Mouse (Mus musculus) ovary, postnatal 10 days (tissue): Measurements from ENCODE around the gene Ssbp3.

Experiments used
- DNase-seq: peaks from one replicate; pipeline ENCODE4 v3.0.0; 2022; ENCODE audit warnings: low spot score

Ssbp3 gene

DNA sequence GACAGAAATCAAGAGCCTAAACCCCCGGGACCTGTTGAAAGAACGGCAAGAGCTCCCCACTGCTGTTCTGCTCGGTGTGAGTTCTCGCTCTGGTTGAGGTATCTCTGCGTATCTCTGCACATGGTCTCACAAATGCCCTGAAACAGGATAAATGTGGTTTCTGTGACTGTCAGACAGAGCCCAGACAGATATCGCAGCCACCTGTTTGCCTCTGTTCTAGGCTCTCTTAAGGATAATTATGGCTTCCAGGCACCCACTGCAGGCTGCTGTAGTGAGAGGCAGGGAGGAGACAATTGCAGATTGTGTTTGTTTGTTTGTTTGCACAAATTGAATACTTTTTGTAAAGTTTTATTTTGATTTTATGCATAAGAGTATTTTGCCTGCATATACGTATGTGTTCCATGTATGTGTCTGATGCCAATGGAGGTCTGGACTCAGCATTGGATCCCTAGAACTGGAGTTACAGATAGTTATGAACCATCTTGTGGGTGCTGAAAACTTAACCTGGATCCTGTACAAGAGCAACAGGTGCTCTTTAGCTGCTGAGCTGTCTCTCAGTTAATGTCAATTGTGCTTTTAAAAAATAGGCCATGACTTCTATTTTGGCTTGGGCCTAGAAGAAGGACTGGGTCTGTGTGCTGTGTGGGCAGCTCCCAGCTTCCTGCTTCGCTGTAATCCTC, 101.0 kb downstream of the Ssbp3 start:
- DNase-seq, result no peak

DNA sequence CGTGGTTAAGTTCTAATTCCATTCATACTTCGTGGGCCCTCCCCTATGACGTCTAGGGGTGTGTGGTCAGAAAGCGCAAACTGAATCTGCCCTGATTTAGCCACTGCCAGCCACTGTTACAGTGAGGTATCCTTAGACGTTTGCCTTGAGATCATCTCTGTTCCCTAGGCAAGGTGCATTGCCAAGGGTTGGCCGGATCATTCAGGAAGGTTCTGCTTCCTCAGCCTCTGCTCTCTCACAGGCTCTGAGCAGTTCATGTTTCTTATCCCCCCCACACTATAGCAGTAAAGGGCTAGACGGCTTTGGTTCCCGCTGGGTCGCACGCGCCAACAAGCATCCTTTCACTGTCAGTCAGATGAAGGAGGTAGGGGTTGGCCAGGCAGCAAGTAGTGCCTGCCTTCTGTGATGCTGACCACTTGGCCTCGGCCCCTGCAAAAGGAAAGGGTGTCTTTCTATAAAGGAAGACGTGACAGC, 101.5 kb downstream of the Ssbp3 start:
- DNase-seq, result no peak

DNA sequence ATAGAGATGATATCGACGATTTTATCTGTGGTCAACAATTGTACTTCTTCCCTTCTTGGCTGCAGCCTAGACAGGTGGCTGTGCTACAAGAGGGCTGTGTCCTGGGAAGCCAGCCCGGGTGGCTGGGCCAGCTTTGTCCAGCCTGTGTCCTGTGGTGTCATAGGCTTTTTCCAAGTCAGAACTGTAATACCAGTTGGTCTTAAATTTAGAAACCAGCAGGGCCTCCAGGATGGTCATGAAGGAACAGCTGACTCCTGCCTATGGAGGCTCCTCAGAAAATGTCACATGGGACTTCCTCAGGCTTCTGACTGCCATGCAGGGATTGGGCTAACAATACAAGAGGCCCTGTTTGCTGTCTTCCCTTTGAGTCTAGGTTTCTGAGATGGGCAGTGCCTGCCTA, 102.1 kb downstream of the Ssbp3 start:
- no peak for DNase-seq

DNA sequence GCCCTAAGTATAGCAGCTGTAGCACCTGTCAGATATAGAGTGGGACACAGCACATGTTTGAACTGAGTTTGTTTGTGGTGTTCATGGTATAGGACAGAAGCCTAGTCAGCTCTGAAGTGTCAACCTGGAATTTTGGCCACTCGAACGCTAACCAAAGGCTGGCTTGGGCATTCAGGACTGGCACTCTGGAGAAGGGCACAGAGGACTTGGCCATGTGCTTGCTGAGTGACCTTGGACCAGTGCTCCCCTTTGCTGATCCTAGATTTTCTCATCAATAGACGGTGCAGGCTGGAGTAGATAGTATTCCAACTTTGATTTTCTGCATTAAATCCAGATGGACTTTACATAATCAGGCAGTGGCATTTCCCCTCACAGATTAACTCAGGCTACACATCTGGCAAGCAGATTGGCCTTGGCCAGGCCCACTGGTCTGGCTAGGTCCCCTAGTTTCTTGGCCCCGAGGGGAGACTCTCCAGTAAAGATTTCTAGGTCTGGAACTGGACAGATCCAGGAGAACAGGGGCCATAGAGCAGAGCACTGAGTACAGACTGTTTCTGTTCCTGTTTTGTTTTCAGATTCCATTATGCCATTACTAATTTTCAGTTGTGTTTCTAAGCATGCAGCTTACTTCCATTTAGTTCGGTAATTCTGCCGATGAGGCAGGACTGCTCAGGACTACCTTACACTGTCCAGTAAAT, 102.8 kb downstream of the Ssbp3 start:
- DNase-seq, result no peak

DNA sequence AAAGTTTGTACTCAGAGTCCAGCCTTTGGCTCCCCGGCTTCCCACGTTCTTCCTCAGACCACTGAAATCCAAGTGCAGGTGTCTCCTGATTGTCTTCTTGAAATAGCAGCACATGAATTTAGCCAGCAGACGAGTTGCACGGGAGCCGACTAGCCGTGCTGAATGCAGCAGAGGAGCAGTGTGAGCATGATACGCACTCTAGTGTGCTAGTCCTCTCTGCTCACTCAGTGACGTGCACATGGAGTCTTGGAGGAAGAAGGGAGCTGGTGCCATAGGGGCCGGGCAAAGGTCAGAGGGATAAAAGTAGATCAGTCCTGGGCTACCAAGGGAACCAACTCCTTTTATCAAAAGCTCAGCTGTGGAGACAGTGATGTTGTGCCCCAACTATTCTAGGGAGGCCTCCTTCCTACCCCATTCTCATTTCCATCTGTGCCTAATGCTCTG, 103.3 kb downstream of the Ssbp3 start:
- no peak for DNase-seq

DNA sequence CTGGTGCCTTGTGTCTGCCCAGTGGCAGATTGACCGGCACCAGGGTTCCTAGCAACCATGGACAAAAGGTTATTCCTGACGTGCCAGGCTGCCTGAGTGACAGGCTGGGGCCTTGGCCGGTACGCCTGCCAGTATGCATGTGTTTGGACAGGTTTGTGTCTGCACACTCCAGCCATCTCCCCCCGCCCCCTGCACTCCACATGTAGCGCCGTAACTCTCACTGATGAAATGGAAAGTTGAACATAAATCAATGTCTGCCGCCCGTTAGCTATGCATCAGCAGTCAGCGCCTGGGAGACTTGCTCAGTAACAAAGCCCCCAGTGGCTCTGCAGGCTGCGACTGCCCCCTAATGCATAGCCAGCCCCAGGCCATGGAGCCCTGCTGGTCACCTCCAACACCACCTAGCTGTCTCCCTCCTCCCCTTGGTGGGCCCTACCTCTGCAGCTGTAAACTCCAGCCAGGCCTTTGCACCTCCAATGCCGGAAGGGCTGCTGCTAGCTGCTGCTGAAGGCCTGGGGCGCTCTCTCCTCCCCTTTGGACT, 105.5 kb downstream of the Ssbp3 start:
- no peak for DNase-seq

DNA sequence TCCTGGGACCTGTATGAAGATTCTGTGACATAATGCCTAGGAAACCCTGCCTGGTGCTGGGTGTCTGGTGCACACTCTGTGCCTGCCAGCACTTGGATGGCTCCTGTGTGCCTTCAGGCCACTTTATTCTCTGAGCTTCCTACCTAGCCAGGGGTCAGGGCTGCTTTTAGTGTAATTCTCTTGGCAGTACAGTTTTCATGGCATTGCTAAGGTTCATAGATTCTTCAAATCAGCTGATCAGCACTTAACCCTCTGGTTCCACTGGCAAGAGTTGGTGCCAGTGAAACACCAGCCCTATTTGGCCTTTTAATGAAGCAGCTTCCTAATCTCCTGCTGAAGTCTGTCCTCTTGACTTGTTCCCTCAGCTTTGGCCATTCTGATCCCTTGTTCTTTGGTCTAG, 106.8 kb downstream of the Ssbp3 start:
- no peak for DNase-seq

DNA sequence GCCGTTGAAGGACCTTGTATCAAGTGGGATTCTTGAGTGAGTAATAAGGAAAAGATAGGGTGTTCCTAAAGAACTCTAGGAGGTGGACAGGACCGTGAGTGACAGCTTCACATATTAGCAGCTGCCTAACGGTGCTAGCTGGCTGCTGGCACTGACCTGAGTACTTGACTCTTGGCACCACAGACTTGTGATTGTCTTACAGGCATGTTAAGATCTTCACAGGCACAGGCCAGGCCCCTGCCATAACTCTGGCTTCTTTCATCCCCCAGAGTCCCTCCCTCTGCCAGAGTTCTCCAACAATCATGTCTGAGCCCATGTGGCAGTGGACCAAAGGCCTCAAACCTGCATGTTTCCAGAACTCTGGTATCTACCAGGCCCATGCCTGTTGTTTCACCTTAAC, 108.0 kb downstream of the Ssbp3 start:
- DNase-seq, result no peak

DNA sequence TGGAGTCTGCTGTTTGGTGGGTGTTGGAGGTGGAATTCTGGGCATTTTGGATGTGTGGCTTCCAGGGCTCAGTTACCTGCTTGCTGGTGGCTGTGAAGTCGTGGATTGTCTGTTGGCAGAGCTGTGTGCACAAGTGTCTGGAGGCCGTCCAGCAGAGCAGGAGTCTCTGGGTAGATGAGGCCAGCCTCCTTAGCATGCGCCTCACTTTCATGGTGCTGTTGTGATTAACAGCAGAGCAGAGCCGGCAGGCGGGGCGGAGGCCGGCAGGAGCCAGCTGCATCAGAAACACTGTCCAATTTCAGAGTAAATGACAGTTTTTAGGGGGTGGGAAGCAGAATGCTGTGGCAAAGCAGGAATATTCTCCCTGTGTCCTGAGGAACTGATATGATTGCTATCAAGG, 108.5 kb downstream of the Ssbp3 start:
- DNase-seq, result no peak

DNA sequence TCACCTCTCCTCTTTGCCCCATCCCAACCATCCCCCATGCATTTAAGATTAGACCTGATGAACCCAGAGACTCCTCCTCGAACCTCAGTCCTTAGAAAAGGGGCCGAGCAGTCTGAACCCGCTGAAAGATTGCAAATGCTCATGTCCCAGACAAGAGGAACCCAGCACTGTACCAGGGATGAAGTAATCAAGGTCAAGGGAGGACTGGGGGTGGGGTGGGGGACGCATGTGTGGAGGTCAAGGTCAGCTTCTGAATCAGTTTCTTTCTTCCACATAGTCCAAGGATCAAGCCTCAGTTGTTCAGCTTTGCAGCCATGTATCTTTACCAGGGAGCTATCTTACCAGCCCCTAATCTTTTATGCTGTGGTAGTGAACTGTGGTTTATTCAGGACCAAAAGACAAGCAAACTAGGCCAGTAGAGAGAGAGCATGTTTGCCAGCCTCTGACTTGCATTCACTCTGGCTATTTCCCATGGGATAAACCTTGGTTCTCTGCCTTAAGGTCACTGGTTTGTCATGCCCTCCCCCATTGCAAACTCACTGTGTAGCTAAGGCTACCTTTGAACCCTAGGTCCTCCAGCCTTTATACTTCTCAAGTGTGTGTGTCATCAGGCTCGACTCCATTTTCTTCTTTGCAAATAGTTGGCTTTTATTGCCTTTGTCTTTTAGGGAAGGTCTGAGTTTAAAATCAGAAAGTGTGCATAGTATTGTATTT, 109.9 kb downstream of the Ssbp3 start:
- no peak for DNase-seq

DNA sequence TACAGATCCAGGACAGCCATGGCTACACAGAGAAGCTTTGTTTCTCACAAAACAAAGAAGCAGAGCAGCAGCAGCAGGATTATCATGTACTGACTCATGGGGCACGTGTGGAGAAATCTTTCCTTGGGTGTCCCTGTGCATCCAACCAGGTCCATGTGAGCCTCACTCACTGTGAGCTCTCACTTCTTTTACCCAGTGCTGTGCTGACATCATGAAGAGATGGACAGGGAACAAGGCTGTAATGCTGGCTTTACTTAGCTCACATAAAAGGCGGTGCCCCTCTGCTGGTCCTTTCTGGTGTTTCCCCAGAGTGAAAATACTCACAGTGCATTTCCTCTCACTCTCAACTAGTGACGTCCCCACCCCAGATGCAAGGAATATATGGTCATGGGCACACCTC, 111.0 kb downstream of the Ssbp3 start:
- no peak for DNase-seq

DNA sequence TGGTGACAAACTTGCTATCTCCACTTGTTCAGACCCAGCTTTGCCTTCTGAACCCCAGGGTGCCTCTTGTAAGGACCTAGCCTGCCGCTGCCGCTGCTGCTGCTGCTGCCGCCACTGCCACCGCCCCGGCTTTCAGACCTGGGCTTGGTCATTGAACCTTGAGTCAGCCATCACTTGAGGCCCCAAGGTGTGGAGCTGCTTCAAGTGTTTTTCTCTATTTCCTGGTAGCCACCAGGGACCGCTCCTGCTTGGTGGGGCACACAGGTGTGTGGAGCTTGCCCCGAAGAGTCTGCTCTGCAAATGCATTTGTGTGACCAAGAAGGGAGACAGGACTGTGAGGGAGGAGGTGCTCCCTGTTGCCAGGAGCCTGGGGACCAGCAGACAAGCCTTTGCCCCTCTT, 114.4 kb downstream of the Ssbp3 start:
- DNase-seq, result no peak

DNA sequence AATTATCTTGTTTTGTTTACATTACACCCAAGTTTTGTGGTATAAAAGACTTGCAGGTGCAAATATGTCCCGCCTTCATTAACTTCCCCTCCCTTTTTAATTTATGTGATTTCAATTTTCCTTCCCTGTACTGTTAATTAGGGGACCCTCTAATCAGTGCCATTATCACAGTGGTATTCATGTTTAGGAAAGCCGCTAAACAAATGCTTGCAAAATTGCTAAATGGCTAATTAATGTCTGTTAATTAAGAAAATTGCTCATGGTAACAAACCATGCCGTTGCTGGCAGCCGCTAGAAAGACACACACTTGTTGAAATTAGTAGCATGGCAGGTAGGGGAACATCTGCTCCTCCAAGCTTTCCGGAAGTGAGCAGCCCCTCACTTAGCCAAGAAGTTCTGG, 114.9 kb downstream of the Ssbp3 start:
- no peak for DNase-seq

DNA sequence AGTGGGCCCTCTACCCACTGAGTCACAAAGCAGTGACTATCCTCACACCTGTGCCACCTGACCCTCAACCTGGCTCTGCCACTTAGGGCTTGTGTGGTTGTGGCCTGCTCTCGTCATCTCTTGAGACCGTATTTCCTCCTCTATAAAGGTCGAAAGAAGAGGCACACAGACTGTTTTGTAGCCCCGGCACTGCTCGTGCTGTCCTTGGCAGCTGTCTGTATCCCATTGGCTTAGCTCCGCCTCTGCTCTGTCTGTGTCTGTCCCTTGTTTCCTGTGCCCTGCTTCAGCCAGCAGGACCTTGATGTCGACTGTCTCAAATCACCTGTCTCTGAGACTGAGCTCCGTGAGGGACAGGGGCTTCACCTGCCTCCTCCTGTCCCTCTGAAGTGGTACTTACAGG, 116.0 kb downstream of the Ssbp3 start:
- no peak for DNase-seq

DNA sequence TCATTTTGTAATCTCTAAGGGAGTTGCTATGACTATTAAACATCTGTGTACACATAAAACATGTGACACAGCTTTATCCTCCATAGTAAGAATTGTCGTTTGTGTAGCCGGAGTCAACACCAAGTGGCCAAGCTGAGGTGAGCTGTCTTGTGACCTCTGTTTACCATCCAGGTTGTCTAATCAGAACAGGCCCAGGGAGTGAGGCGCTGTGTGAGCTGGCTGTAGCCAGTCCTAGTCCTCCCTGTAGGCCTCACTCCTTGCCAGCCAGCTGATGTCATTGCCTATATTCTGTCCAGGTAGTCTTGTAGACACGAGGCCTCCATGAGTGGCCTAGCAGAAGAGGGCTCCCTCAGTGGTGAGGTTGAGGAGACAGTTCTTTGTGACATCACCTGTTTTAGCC, 125.2 kb downstream of the Ssbp3 start:
- no peak for DNase-seq

DNA sequence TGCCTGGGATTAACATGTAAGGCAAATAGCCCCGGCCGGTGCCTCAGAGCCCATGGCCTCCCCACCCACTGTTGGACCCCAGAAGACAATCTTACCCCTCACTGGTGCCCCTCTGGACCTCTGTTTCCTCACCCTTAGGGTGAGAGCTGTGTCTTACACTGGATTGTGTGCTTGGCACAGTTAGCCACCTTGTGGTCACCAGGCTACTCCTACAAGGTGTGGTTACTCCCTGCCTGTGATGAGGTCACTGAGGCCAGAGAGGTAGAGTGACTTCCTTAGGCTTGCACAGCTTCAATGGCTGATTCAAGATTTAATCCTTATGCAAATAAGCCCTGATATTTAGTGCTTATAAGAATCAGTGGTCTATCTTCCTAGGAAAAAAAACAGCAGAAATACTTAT, 126.5 kb downstream of the Ssbp3 start:
- no peak for DNase-seq

DNA sequence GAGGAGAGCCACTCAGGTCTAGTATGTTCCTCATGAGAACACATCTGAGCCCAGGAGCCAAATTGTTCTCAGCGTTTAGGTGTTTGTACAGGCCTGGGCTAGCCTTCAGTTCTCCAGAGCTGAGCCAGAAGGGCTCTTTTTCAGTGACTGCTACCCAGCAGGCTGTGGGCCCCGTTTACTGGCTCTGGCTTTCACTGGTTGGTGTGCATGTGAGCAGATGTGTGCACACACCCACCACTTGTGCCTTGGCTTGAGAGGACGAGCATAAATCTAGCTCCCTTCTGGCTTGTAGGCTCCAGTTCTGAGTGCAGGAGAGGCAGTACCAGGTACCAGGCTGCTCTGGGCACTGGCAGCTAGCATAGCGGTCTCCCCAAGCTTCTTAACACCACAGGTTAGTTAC, 127.8 kb downstream of the Ssbp3 start:
- no peak for DNase-seq

DNA sequence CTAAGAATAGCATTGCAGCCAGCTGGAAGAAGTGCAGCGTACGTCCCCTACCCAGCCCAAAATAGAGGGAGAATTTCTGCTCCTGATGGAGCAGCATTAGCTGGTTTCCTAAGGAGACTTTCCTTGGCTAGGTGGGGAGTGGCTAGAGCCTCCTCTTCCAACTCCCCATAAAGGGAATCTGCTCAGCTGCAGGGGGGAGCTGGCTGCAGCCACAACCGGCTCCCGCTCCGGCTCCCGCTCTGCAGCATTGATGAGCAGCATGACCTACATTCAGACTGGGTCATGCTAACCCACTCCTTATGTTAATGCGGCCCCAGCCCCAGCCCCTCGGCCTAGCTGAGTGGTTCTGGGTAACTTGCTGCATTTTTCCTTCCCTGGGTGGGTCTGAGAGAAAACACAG, 128.8 kb downstream of the Ssbp3 start:
- DNase-seq, result no peak

DNA sequence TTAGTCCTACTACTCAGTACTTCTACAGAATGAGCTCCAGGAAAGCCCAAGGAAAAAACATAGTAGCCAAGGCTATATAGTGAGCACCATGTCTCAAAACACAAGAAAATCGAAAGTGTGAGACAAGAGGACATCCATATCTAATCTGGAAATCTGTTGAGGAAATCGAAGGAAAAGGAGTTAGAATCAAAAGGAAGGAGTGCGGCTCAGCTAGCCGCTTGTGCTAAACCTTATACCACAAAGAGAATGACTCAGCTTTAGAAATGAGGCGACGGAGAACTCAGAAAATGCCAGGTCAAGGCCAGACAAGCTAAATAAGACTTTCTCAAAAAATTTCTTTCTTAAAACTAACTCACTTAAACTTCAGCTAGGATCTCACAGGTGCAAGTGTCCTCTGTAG, 131.8 kb downstream of the Ssbp3 start:
- no peak for DNase-seq

DNA sequence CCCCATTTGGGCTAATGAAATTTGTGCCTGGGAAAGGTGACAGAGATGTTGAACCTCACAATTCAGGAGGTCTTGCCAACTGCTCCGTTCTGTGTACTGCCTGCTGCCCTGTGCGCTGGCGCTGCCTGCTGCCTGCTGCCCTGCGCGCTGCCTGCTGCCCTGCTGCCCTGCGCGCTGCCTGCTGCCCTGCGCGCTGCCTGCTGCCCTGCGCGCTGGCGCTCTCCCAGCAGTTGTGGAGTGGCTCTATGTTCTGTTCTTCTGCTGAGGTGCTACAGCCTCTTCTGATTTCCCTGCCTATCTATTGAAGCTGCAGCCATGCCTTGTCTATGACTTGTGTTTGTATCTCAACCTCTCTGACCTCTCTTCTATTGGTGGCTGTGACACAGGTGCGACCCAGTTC, 134.7 kb downstream of the Ssbp3 start:
- no peak for DNase-seq

DNA sequence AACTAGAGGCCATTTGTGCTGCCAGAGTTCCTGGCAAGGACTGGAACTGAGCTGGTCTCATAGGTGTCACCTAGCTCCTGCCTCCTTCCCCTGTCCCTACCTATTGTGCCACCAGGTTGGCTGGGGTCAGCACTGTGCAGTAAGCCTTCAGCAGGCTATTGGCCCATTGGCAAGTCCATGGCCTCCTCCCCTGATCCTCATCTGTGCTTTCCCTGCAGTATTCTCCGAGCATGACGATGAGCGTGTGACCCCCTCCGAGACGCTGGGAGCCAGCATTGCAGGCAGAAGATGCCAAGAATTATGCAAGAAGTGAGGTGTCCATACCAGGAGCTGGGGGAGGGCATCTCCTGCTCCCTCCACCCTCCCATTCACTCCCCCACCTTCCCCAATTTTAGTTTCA, 137.3 kb downstream of the Ssbp3 start:
- DNase-seq, result no peak

DNA sequence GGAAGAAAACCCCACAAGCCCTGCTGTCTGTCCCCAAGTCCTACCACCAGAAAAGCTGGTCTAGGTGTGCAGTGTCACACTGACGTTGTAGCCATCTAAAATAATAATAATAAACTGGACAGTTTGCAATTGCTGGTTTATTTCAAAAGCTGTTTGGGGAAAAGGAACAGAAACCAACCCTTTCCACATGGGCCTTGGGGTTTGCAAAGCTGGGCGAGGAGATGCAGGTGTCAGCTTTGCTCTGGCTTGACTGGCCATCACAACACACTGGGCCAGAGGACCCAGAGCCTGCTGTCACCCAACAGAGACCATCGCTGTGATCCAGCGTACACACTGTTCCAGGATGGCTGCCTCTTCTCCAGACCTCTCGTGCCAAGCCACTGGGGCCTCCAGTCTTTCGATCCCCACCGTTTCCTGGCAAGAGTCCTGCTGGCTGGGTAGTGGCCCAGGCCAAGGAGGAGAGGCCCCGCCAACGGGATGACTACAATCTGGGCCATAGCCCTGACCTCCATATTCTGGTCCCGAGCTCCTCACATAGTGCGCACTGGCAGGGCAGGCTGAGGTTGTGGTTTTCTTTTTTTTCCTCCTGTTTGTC, 138.2 kb downstream of the Ssbp3 start:
- no peak for DNase-seq

DNA sequence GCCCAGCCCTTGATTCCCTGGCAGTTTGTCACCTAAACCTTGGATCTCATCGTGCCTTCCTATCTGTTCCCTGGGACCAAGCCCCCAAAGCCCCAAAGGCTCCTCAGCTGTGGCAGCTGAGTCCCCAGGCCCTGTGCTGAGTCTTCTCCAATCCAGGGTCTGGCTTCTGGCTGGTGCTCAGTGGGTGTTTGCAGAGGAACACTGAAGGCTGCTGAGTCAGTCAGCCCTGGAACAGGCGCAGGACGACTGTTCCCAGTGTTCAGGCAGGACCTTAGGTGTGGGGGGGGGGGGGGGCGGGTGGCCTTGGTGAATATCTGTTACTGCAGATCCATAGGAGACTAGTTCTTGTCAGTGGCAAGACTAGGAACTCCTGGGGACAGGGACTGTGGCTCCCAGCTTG, 141.4 kb downstream of the Ssbp3 start:
- DNase-seq, result no peak
